In the genomic region with DNA sequence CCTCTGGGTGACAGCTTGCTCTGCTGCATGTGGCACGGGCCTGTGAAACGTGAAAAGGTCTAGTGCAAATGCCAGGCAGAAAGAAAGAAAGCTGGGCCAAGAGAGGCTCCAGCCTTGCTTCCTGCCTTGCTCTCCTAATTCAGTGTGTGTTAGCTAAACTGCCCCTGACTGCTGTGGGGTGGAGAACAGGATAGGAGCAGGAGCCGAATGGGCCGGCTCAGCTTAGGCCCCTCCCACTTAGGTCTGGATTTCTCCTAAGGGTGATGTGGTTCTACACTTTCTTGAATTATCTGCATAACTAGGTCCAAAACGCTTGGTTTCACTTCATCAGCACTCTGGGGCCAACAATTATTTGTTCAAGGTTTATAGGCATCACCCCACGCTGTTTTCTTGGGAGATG, we compare ENCODE assay signal across 18 mouse cellular contexts.
"Had no signal": no experiment of that assay in that cellular context is flagged by ENCODE, and none has a peak within 500 bp of the region (broad histone marks: within the 10 kb centered on the region; RNA-seq: fewer than 3 reads in every experiment).

No protein-coding gene starts in this region.

- H3K9ac ChIP-seq: limb, embryonic 13.5 days; liver, embryonic 12.5 days; liver, embryonic 15.5 days; lung, embryonic 15.5 days; neural tube, embryonic 13.5 days had no signal

- DNase-seq: kidney, adult 8-10 months; kidney, postnatal 14 days; liver; lung, adult 18-20 months; lung, postnatal 10 days; lung, postnatal 36 days; midbrain, embryonic 14.5 days; thymus, adult 18-20 months; thymus, postnatal 36 days had no signal

- ATAC-seq: intestine, postnatal 0 days; liver, embryonic 12.5 days had no signal

- H3K4me2 ChIP-seq: limb, embryonic 13.5 days; liver, embryonic 12.5 days; liver, embryonic 15.5 days; lung, embryonic 15.5 days; neural tube, embryonic 13.5 days had no signal

- H3K9me3 ChIP-seq: limb, embryonic 13.5 days; liver, embryonic 12.5 days; liver, embryonic 15.5 days; lung, embryonic 15.5 days; megakaryocyte, embryonic 14.5 days; midbrain, embryonic 10.5 days; neural tube, embryonic 13.5 days had no signal

- H3K4me3 ChIP-seq: left cerebral cortex, adult 2 months; limb, embryonic 13.5 days; liver, embryonic 12.5 days; liver, embryonic 15.5 days; lung, embryonic 15.5 days; megakaryocyte, embryonic 14.5 days; midbrain, embryonic 10.5 days; neural tube, embryonic 13.5 days had no signal

- H3K27me3 ChIP-seq: limb, embryonic 13.5 days; liver, embryonic 12.5 days; liver, embryonic 15.5 days; lung, embryonic 15.5 days; megakaryocyte, embryonic 14.5 days; neural tube, embryonic 13.5 days had no signal

- H3K27ac ChIP-seq: left cerebral cortex, adult 2 months; limb, embryonic 13.5 days; liver, embryonic 12.5 days; liver, embryonic 15.5 days; lung, embryonic 15.5 days; midbrain, embryonic 10.5 days; neural tube, embryonic 13.5 days had no signal

- H3K4me1 ChIP-seq: liver, embryonic 12.5 days; liver, embryonic 15.5 days; lung, embryonic 15.5 days had no signal

- H3K36me3 ChIP-seq: liver, embryonic 12.5 days; liver, embryonic 15.5 days; lung, embryonic 15.5 days; midbrain, embryonic 10.5 days had no signal
